Mouse (Mus musculus) heart, embryonic 16.5 days (tissue): Measurements from ENCODE around the gene Hoxa3. TPM values are rescaled to one million over a fixed set of nuclear protein-coding genes. Genes with fewer than 3 reads are reported as not detected.
A peak's percentile ranks its signal among the peaks of the same experiment; 100 is the strongest.

Source experiments
- ATAC-seq: fragments of 200-750 bp; cut with Nextera tagmentation; replicated peaks from 2 replicates; pipeline ENCODE4 v1.8.0; 2017; ENCODE audit warnings: moderate number of reproducible peaks; ENCODE audit not compliant: insufficient read depth, low FRiP score; ENCODE audit errors: extremely low read depth
- H3K27ac ChIP-seq: fragments of 300-500 bp; sonication (generic); 2 replicates; pipeline ENCODE4 v1.5.1; 2014; ENCODE audit warnings: mild to moderate bottlenecking, low read length, control low read depth, moderate library complexity
- H3K27me3 ChIP-seq: fragments of 300-500 bp; sonication (generic); 2 replicates; pipeline ENCODE4 v1.6.1; 2014; ENCODE audit warnings: low read length, mixed read lengths; ENCODE audit not compliant: control insufficient read depth, insufficient read depth
- H3K36me3 ChIP-seq: fragments of 300-500 bp; sonication (generic); 2 replicates; pipeline ENCODE4 v1.6.1; 2014; ENCODE audit not compliant: control insufficient read depth, insufficient read depth
- H3K4me1 ChIP-seq: fragments of 300-500 bp; sonication (generic); 2 replicates; pipeline ENCODE4 v1.6.1; 2014; ENCODE audit warnings: low read length, mixed read lengths; ENCODE audit not compliant: control insufficient read depth, insufficient read depth
- H3K4me2 ChIP-seq: fragments of 300-500 bp; sonication (generic); 2 replicates; pipeline ENCODE4 v1.6.1; 2014; ENCODE audit warnings: low read depth, mild to moderate bottlenecking, control low read depth, low read length
- H3K4me3 ChIP-seq: fragments of 300-500 bp; sonication (generic); 2 replicates; pipeline ENCODE4 v1.5.1; 2014; ENCODE audit warnings: mild to moderate bottlenecking, control low read depth, low read length
- H3K9ac ChIP-seq: fragments of 300-500 bp; sonication (generic); 2 replicates; pipeline ENCODE4 v1.6.1; 2014; ENCODE audit warnings: low read length, control low read depth
- H3K9me3 ChIP-seq: fragments of 300-500 bp; sonication (generic); replicated peaks from 2 replicates; pipeline ENCODE4 v1.6.1; 2016; ENCODE audit warnings: low read length; ENCODE audit not compliant: control insufficient read depth
- WGBS: fragments of 180-500 bp; shearing (Covaris S2); extraction: QIAGEN DNeasy Blood & Tissue Kit; methylation state at CpG from one replicate; pipeline ENCODE4 v1.1.7; 2014; 5-methylcytosine and 5-hydroxymethylcytosine counted together
- polyA plus RNA-seq: library from polyadenylated mRNA; unstranded; fragments of >200 nt; fragmentation: Nextera tagmentation; extraction: Ambion mirVana; gene quantifications from 2 replicates; pipeline ENCODE4 v1.2.1, GENCODE M21; 2015

Hoxa3 gene
- polyA plus RNA-seq, 1 experiment from 2014 or later, result 0.89 TPM

- Histone ChIP-seq H3K27ac (peak overlapping the region; percentile 55), H3K4me1 (peaks cover 2% of the 10 kb centered on the region; the same call in 1 of the 2 replicates), H3K9me3 (no peaks in the 10 kb centered on the region), H3K9ac (0 out of 2 replicates have a peak overlapping the region, but pooled peaks have one; percentile 3), H3K36me3 (no peaks in the 10 kb centered on the region), H3K4me3 (0 out of 2 replicates have a peak overlapping the region, but pooled peaks have one; percentile 5), H3K27me3 (peaks cover 89% of the 10 kb centered on the region), H3K4me2 (peak overlapping the region; percentile 53; the same call in 1 of the 2 replicates)
- ATAC-seq, result peak; percentile 29; the same call in 1 of the 2 replicates
- 16% methylated on average over 5 of the region's 5 CpGs for WGBS
Measured at GRCm38 (mm10) chr6:52170898-52171223, 42.3 kb downstream of the Hoxa3 start.

DNA sequence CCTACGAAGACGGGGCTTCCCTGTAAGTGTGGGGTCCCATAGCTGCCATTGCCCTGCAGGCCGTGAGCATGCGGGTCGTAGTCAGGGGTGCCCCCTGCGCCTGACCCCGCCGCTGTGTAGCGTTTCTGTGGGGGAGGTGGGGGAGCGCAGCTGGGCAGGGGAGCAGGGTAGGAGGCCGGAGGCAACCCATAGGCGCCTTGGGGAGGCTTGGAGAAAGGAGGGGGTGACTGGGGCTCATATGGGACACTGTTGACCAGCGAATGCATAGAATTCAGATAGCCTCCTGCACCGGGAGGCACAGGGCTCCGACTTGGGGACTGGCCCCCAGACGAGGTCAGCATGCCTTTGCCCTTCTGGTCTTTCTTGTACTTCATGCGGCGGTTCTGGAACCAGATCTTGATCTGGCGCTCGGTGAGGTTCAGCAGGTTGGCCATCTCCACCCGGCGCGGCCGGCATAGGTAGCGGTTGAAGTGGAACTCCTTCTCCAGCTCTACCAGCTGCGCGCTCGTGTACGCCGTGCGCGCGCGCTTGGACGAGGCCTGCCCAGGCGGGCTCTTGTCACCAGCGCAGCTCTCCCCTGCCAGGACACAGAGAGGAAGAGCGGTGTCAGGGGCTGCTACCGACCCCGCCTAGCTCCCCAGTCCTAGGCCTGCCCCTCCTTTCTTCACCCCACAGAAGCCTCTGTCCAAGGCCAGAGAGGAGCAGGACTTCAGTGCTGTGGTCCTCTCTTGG lies 42.8 kb downstream of the Hoxa3 start:
- Histone ChIP-seq H3K9me3 (no peaks in the 10 kb centered on the region), H3K27ac (peak overlapping the region; percentile 55), H3K36me3 (no peaks in the 10 kb centered on the region), H3K9ac (peak overlapping the region; percentile 34; the same call in 1 of the 2 replicates), H3K4me3 (0 out of 2 replicates have a peak overlapping the region, but pooled peaks have one; percentile 5), H3K27me3 (peaks cover 88% of the 10 kb centered on the region), H3K4me2 (peak overlapping the region; percentile 53), H3K4me1 (peaks cover 2% of the 10 kb centered on the region; the same call in 1 of the 2 replicates)
- no peak for ATAC-seq
- WGBS, result 9% methylated on average over 40 of the region's 40 CpGs

DNA sequence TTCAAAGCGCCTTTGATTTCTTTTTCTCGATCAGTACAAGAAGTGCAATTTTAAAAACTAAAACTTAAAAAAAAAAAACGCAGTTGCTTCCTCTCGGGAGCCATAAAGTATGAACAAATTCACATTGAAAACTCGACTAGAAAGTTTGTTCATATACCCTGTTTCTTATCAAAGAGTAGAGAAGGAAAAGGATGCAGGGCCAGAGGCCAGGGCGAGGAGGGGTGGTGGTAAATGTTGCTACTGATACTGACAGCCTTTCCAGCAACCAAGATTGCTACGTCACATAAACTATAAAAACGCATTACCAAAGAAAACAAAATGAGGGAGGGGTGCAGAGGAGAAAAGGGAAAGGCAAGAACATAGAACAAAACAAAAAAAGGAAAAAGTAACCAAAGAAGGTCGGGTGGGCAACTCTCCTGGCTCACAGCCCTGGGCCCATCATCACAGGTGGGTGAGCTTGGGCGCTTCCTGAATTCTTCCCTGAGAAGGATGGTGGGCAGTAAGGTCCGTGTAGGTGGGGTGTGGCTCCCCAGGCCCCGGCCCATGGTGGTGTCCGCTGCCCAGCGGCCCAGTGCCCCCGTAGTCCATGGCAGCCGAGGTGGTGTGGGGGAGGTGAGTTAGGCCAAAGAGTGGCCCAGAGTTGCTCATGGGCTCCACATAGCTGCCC lies 43.5 kb downstream of the Hoxa3 start:
- 16% methylated on average over 16 of the region's 16 CpGs for WGBS
- Histone ChIP-seq H3K27ac (peak overlapping the region; percentile 55; the same call in 1 of the 2 replicates), H3K36me3 (no peaks in the 10 kb centered on the region), H3K4me1 (peaks cover 2% of the 10 kb centered on the region; the same call in 1 of the 2 replicates), H3K9ac (no peak overlapping the region), H3K27me3 (peaks cover 83% of the 10 kb centered on the region), H3K4me3 (no peak overlapping the region), H3K4me2 (peak overlapping the region; percentile 53; the same call in 1 of the 2 replicates), H3K9me3 (no peaks in the 10 kb centered on the region)
- no peak for ATAC-seq

GRCm38 (mm10) chr6:52168191-52169055 lies 44.7 kb downstream of the Hoxa3 start:
- Histone ChIP-seq H3K27ac (peak overlapping the region; percentile 37), H3K4me2 (peak overlapping the region; percentile 51), H3K9ac (peak overlapping the region; percentile 53), H3K9me3 (no peaks in the 10 kb centered on the region), H3K4me3 (peak overlapping the region; percentile 23), H3K27me3 (peaks cover 85% of the 10 kb centered on the region), H3K4me1 (peaks cover 2% of the 10 kb centered on the region; the same call in 1 of the 2 replicates), H3K36me3 (no peaks in the 10 kb centered on the region)
- ATAC-seq, result no peak
- WGBS, result 8% methylated on average over 42 of the region's 42 CpGs

DNA sequence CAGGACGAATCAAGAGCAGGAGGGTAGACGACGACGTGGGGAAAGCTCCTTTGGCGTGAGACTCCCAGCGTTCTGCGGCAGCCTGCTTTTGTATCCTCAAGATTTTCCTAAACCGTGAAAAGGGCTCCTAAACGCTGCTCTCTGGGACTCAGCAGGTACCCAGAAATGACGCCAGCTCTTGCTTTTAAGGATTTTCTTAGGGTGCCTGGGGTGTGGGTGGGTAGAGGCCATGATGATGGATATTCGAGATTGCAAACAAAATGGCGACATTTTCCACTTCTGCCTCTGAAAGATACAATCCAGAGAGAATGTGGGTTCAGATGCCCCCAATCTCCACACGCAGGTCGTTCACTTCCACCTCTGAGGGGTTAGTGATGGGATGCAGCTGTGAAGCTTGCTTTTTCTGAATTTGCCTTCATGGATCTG lies 45.4 kb downstream of the Hoxa3 start:
- no peaks in the 10 kb centered on the region for H3K9me3 ChIP-seq
- no peaks in the 10 kb centered on the region for H3K36me3 ChIP-seq
- peaks cover 2% of the 10 kb centered on the region; the same call in 1 of the 2 replicates for H3K4me1 ChIP-seq
- H3K9ac ChIP-seq, result peak overlapping the region; percentile 7; the same call in 1 of the 2 replicates
- 20% methylated on average over 14 of the region's 14 CpGs for WGBS
- ATAC-seq, result no peak
- peak overlapping the region; percentile 23; the same call in 1 of the 2 replicates for H3K4me3 ChIP-seq
- H3K4me2 ChIP-seq, result peak overlapping the region; percentile 51
- H3K27ac ChIP-seq, result no peak overlapping the region
- H3K27me3 ChIP-seq, result peaks cover 84% of the 10 kb centered on the region

- no peaks in the 10 kb centered on the region for H3K36me3 ChIP-seq
- H3K27ac ChIP-seq, result no peak overlapping the region
- H3K27me3 ChIP-seq, result peaks cover 82% of the 10 kb centered on the region
- no peak for ATAC-seq
- H3K9ac ChIP-seq, result no peak overlapping the region
- H3K4me3 ChIP-seq, result no peak overlapping the region
- no peaks in the 10 kb centered on the region; the same call in 1 of the 2 replicates for H3K4me1 ChIP-seq
- WGBS, result 41% methylated on average over 1 of the region's 1 CpGs
- peak overlapping the region; percentile 17; the same call in 1 of the 2 replicates for H3K4me2 ChIP-seq
- no peaks in the 10 kb centered on the region for H3K9me3 ChIP-seq
Measured at GRCm38 (mm10) chr6:52167176-52167575, 46.0 kb downstream of the Hoxa3 start.

- H3K36me3 ChIP-seq, result no peaks in the 10 kb centered on the region
- H3K27me3 ChIP-seq, result peaks cover 80% of the 10 kb centered on the region
- H3K27ac ChIP-seq, result peak overlapping the region; percentile 10; the same call in 1 of the 2 replicates
- H3K9ac ChIP-seq, result 0 out of 2 replicates have a peak overlapping the region, but pooled peaks have one; percentile 21
- H3K4me1 ChIP-seq, result no peaks in the 10 kb centered on the region; the same call in 1 of the 2 replicates
- H3K4me2 ChIP-seq, result peak overlapping the region; percentile 8; the same call in 1 of the 2 replicates
- 13% methylated on average over 4 of the region's 4 CpGs for WGBS
- H3K4me3 ChIP-seq, result no peak overlapping the region; the same call in 1 of the 2 replicates
- ATAC-seq, result no peak
- H3K9me3 ChIP-seq, result no peaks in the 10 kb centered on the region
Measured at GRCm38 (mm10) chr6:52166431-52167077, 46.6 kb downstream of the Hoxa3 start.
